Mouse (Mus musculus): ENCODE measurements around the gene Emsy. TPM values are rescaled to one million over a fixed set of nuclear protein-coding genes. Genes with fewer than 3 reads are reported as not detected.

The Emsy gene
- total and polyA plus RNA-seq, 3 experiments = 12.3 to 25.2 (median 14.6) TPM

DNA sequence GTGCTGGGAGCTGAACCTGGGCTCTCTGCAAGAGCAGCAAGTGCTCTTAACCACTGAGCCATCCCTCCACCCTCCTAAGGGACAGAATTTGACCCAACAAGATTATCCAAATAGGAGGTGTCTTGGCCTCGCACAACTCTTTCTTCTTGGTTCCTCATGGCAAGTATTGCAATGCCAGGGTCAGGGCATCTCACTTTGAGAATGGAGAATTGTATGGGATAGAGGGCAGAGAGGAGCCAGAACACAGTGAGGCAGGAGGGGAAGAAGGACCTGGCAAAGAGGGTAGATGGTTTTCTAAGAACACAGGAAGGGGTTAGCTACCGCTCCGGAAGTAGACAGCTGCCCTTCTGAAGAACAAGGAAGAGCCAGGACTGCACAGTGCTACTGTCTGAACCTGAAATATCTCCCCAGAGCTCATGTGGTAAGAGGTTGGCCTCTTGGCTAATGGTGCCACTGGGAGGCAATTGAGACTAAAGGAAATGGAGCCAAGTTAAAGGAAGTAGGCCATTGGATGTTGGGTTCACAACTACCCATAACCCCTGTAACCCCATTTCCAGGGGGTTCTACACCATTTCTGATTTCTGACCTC is 80.8 kb downstream of the Emsy start:
- H3K4me1 ChIP-seq (ENCODE audit: control insufficient read depth in 1 of 2, insufficient read depth in 2 of 2) = peaks cover 0 to 10% of the 10 kb centered on the region in 2 experiments; a peak in 2 of 4 replicates
- no peak for DNase-seq (ENCODE audit: extremely low read depth)
- no peaks in the 10 kb centered on the region for H3K36me3 ChIP-seq (replicated peaks in 1 of 2; ENCODE audit: control insufficient read depth in 1 of 2, insufficient read depth in 1 of 2, low read length in 1 of 2)
- H3K79me2 ChIP-seq (replicated peaks; ENCODE audit: control insufficient read depth, extremely low read depth, insufficient read depth, poor library complexity, severe bottlenecking) = no peaks in the 10 kb centered on the region
- no peaks in the 10 kb centered on the region for H3K27me3 ChIP-seq (replicated peaks)
- in situ Hi-C loops (cut with MboI; ENCODE audit: low pct_ligation_motif_present, low pct_unique_long_range_greater_than_20kb, low sequenced_read_pairs) (no loop called here), dilution Hi-C loops (cut with MboI; ENCODE audit: extremely low pct_ligation_motif_present, extremely low pct_unique_long_range_greater_than_20kb, low sequenced_read_pairs) (no loop called here)
- H3K4me2 ChIP-seq (ENCODE audit: insufficient read depth, low read depth, poor library complexity, severe bottlenecking) = no peak overlapping the region
- no peak overlapping the region for H3K27ac ChIP-seq (ENCODE audit: insufficient read depth, low read depth)
- TF ChIP-seq USF1 (IDR thresholded peaks at IDR 0.05; ENCODE audit: low read depth, low read length) (no peak), JUND (conservative IDR thresholded peaks at IDR 0.05; ENCODE audit: low read depth, low read length) (no peak), POLR2AphosphoS2 (IDR thresholded peaks at IDR 0.05; ENCODE audit: low read depth, low read length) (no peak), E2F4 (IDR thresholded peaks at IDR 0.05; ENCODE audit: insufficient replicate concordance, low read depth, low read length) (no peak), HCFC1 (IDR thresholded peaks at IDR 0.05; ENCODE audit: low read depth, low read length) (no peak), POLR2A (IDR thresholded peaks at IDR 0.05; ENCODE audit: low read depth, low read length) (no peak), MEF2A (IDR thresholded peaks at IDR 0.05; ENCODE audit: borderline replicate concordance, low read depth, low read length) (no peak), MAFK (IDR thresholded peaks at IDR 0.05; ENCODE audit: insufficient replicate concordance, low read length) (no peak), TCF12 (IDR thresholded peaks at IDR 0.05; ENCODE audit: low read depth, low read length) (no peak), CTCF (conservative IDR thresholded peaks at IDR 0.05 in 1 of 2, IDR thresholded peaks at IDR 0.05 in 1 of 2; ENCODE audit: low read depth in 2 of 2, low read length in 2 of 2) (no peak)
- H3K9me3 ChIP-seq (replicated peaks; ENCODE audit: low read length) = no peaks in the 10 kb centered on the region
- H3K9ac ChIP-seq (ENCODE audit: insufficient read depth, low read depth) = no peak overlapping the region
- H3K4me3 ChIP-seq (replicated peaks in 1 of 3; ENCODE audit: low read depth in 2 of 3, low read length in 2 of 3, poor library complexity in 1 of 3) = no peak overlapping the region

DNA sequence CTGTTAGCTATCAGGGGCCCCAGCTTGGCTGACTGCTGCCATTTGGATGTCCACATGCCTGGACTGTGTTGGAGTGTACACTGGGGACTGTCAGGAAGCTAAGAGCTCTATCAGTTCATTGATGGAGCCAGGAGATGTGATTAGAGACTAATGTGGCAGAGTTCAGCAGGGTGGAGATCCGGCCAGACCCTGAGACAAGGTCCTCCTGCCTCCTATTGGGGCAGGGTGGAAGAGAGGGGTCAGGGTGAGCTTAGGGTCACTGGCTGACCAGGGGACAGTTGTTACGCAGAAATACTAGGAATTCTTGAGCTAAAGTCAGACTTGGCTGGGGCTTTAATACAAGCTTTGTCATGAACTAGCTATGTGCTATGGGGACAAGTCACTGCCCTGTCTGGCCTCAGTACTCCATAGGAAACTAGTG is 81.8 kb downstream of the Emsy start:
- in situ Hi-C loops (cut with MboI; ENCODE audit: low pct_ligation_motif_present, low pct_unique_long_range_greater_than_20kb, low sequenced_read_pairs) = loop anchor here (5.0 kb wide), 1 partner anchor 37 kb away; no protein-coding TSS in a partner anchor
- H3K4me1 ChIP-seq (ENCODE audit: control insufficient read depth in 1 of 2, insufficient read depth in 2 of 2) = peaks cover 0 to 10% of the 10 kb centered on the region in 2 experiments; a peak in 2 of 4 replicates
- DNase-seq (ENCODE audit: extremely low read depth) = no peak
- H3K79me2 ChIP-seq (replicated peaks; ENCODE audit: control insufficient read depth, extremely low read depth, insufficient read depth, poor library complexity, severe bottlenecking) = no peaks in the 10 kb centered on the region
- TF ChIP-seq MYC (IDR thresholded peaks at IDR 0.05; ENCODE audit: low read depth, low read length) (no peak), ZNF384 (IDR thresholded peaks at IDR 0.05; ENCODE audit: low read depth, low read length) (no peak), GABPA (IDR thresholded peaks at IDR 0.05; ENCODE audit: insufficient replicate concordance, low read depth, low read length) (no peak), RCOR1 (conservative IDR thresholded peaks at IDR 0.05; ENCODE audit: low read depth, low read length) (no peak), MAFK (IDR thresholded peaks at IDR 0.05; ENCODE audit: insufficient replicate concordance, low read length) (no peak)
- H3K4me3 ChIP-seq (replicated peaks in 1 of 3; ENCODE audit: low read depth in 2 of 3, low read length in 2 of 3, poor library complexity in 1 of 3) = no peak overlapping the region
- H3K9ac ChIP-seq (ENCODE audit: insufficient read depth, low read depth) = no peak overlapping the region
- no peaks in the 10 kb centered on the region for H3K36me3 ChIP-seq (replicated peaks in 1 of 2; ENCODE audit: control insufficient read depth in 1 of 2, insufficient read depth in 1 of 2, low read length in 1 of 2)
- H3K27ac ChIP-seq (ENCODE audit: insufficient read depth, low read depth) = no peak overlapping the region
- no peaks in the 10 kb centered on the region for H3K9me3 ChIP-seq (replicated peaks; ENCODE audit: low read length)
- no peak overlapping the region for H3K4me2 ChIP-seq (ENCODE audit: insufficient read depth, low read depth, poor library complexity, severe bottlenecking)
- dilution Hi-C loops (cut with MboI; ENCODE audit: extremely low pct_ligation_motif_present, extremely low pct_unique_long_range_greater_than_20kb, low sequenced_read_pairs) = no loop called here
- H3K27me3 ChIP-seq (replicated peaks) = no peaks in the 10 kb centered on the region

All from CH12.LX (cell line).